Mouse (Mus musculus) limb, embryonic 11.5 days (tissue): ENCODE data around the gene Btd. TPM values are rescaled to one million over a fixed set of nuclear protein-coding genes. Genes with fewer than 3 reads are reported as not detected.
"Not testable (repeated sequence)": the region's sequence is repeated elsewhere in the genome, so short reads cannot be mapped to it uniquely, and the experiment has no call there.

Experiments used
- ATAC-seq: fragments of 200-750 bp; cut with Nextera tagmentation; 2 replicates; pipeline ENCODE4 v1.8.0; 2017; ENCODE audit warnings: low read depth; ENCODE audit not compliant: insufficient number of reproducible peaks, low FRiP score, low TSS enrichment
- DNase-seq: peaks from one replicate; pipeline ENCODE4 v3.0.0-alpha.2; 2015; ENCODE audit warnings: low spot score
- H3K27ac ChIP-seq: fragments of 300-500 bp; sonication (generic); replicated peaks from 2 replicates; pipeline ENCODE4 v1.5.1; 2014; ENCODE audit warnings: low read depth, mild to moderate bottlenecking, low read length
- H3K27me3 ChIP-seq: fragments of 300-500 bp; sonication (generic); 2 replicates; pipeline ENCODE4 v1.6.1; 2014; ENCODE audit warnings: mild to moderate bottlenecking, low read length, mixed read lengths; ENCODE audit not compliant: control insufficient read depth, insufficient read depth
- H3K36me3 ChIP-seq: fragments of 300-500 bp; sonication (generic); 2 replicates; pipeline ENCODE4 v1.6.1; 2014; ENCODE audit warnings: mild to moderate bottlenecking, low read length, moderate library complexity, mixed read lengths; ENCODE audit not compliant: control insufficient read depth, insufficient read depth
- H3K4me1 ChIP-seq: fragments of 300-500 bp; sonication (generic); 2 replicates; pipeline ENCODE4 v1.6.1; 2014; ENCODE audit warnings: low read length, mixed read lengths; ENCODE audit not compliant: control insufficient read depth, insufficient read depth
- H3K4me2 ChIP-seq: fragments of 300-500 bp; sonication (generic); 2 replicates; pipeline ENCODE4 v1.6.1; 2014; ENCODE audit warnings: low read depth, mild to moderate bottlenecking, moderate library complexity; ENCODE audit not compliant: severe bottlenecking
- H3K4me3 ChIP-seq: fragments of 300-500 bp; sonication (generic); 2 replicates; pipeline ENCODE4 v1.5.1; 2014; ENCODE audit warnings: low read depth, low read length
- H3K9ac ChIP-seq: fragments of 300-500 bp; sonication (generic); 2 replicates; pipeline ENCODE4 v1.6.1; 2014; ENCODE audit warnings: mild to moderate bottlenecking, low read length
- H3K9me3 ChIP-seq: fragments of 300-500 bp; sonication (generic); 2 replicates; pipeline ENCODE4 v1.6.1; 2016; ENCODE audit warnings: low read length; ENCODE audit not compliant: control insufficient read depth
- WGBS: fragments of 180-500 bp; shearing (Covaris S2); extraction: QIAGEN DNeasy Blood & Tissue Kit; methylation state at CpG from one replicate; pipeline ENCODE4 v1.1.7; 2014; 5-methylcytosine and 5-hydroxymethylcytosine counted together
- polyA plus RNA-seq: library from polyadenylated mRNA; unstranded; fragments of >200 nt; fragmentation: Nextera tagmentation; extraction: Ambion mirVana; gene quantifications from 2 replicates; pipeline ENCODE4 v1.2.1, GENCODE M21; 2014

Btd gene
- polyA plus RNA-seq = 18.1 and 18.9 TPM in 2 replicates

DNA sequence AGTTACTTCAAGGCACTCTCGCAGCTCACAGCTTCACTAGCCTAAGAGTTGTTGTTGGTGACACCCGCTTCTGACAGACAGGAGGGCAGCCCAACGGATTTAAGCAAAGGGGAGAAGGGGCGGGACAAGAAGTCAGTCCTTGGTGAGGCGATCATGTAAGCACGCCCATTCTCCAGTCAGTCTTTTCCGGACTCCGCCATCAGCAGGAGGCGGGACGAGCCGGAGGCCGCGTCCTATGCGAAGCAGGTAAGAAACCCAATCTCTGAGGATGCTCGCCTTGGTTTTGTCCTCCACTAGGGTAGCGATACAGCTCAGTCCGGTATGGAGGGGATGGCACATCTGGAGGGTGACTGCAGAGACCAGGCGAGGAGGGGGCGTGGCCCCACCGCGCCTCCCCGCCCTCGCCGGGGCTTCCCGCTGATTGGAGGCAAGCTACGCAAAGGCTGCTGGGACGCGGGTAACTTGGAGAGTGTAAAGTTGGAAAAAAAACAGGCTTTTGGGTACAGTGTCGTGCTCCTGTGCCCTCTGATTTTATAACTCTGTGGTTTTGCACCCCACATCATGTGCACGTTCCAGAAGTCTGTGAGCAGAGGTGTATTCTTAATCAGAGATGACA is at the start of gene Btd, which contains the start of gene Hacl1:
Gene Btd, plus strand, starts transcription at position 139 of the 616 bp plus-strand sequence.
Gene Hacl1, minus strand, starts transcription at position 397 of the 616 bp plus-strand sequence.
- H3K4me3 ChIP-seq = peak within 1 kb of the TSS; percentile 45
- H3K4me1 ChIP-seq = no peaks in the 10 kb centered on the region
- ATAC-seq (peak; percentile 96), DNase-seq (peak; percentile 89)
- H3K27ac ChIP-seq = no peak within 1 kb of the TSS
- H3K9ac ChIP-seq = peak within 1 kb of the TSS; percentile 60
- H3K9me3 ChIP-seq = no peaks in the 10 kb centered on the region
- peak within 1 kb of the TSS; percentile 83 for H3K4me2 ChIP-seq
- WGBS = under 1% methylated on average over 30 of the region's 30 CpGs
- no peaks in the 10 kb centered on the region for H3K36me3 ChIP-seq
- H3K27me3 ChIP-seq = no peaks in the 10 kb centered on the region

DNA sequence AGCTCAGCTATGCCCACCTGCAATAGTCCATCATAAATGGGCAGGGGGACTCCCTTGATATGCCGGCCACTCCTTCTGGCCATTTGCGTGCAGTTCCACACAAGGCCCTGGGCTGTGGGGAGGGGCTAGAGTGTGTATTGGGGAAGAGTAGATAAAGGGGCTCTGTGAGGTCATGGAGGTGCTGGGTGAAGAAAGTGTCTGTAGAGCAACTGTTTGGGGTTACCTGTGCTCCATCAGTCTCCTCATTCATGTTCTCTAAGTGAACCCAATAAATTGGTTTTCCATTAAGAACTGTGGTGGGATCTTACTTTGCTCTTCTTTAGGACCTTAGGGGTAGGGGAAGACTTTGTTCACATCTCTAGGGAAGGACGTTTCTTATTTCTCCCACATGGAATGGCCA is 49.6 kb upstream of the Btd start, which contains the start of gene Colq:
Gene Colq, minus strand, starts transcription at position 101 of the 400 bp plus-strand sequence.
- ATAC-seq (no peak), DNase-seq (no peak)
- Histone ChIP-seq H3K9ac (no peak within 1 kb of the TSS), H3K9me3 (no peaks in the 10 kb centered on the region; the same call in 1 of the 2 replicates), H3K4me3 (no peak within 1 kb of the TSS), H3K27ac (no peak within 1 kb of the TSS), H3K36me3 (no peaks in the 10 kb centered on the region), H3K4me2 (no peak within 1 kb of the TSS), H3K27me3 (no peaks in the 10 kb centered on the region), H3K4me1 (no peaks in the 10 kb centered on the region)
- WGBS = 85% methylated on average over 3 of the region's 3 CpGs

DNA sequence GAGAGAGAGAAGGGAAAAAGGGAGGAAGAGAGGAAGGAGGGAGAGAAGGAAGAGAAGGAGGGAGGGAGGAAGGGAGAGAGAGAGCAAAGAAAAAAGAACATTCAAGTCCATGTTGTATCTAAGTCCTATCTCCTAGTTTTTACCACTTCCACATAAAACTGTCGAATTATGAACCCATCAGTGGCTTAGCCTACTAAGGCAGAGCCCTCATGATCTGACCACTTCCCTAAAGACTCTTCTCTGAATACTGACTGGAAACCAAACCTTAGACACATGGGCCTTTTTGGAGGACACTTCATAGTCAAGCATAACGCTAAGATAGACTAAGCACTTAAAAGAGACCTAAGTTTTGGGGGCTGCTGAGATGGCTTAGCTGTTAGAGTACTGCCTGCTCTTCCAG is 47.8 kb upstream of the Btd start:
- WGBS = 80% methylated on average over 2 of the region's 2 CpGs
- no peaks in the 10 kb centered on the region for H3K36me3 ChIP-seq
- no peak overlapping the region for H3K4me3 ChIP-seq
- no peaks in the 10 kb centered on the region; the same call in 1 of the 2 replicates for H3K9me3 ChIP-seq
- H3K4me2 ChIP-seq = no peak overlapping the region
- no peak for ATAC-seq
- H3K4me1 ChIP-seq = no peaks in the 10 kb centered on the region
- H3K27me3 ChIP-seq = no peaks in the 10 kb centered on the region
- DNase-seq = no peak
- no peak overlapping the region for H3K27ac ChIP-seq
- no peak overlapping the region for H3K9ac ChIP-seq

DNA sequence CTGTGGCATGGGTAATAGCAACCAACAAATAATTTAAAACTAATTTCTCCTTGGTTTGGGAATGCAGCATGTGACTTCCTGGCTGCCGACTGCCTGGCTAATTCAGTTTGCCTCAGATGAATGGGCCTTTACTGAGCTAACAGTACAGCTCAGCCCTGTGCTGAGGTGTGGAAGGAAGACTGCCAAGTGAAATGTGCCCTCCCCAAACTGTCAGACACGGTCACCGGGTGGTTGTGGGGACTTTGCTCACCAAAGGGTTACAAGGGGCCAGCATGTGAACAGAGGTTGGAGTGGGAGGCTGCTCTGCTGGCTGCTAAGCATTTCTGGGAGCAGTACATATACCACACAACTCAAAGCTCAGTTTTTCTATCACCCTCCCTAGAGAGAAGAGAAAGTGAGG is 46.1 kb upstream of the Btd start:
- H3K36me3 ChIP-seq = no peaks in the 10 kb centered on the region
- H3K9me3 ChIP-seq = no peaks in the 10 kb centered on the region; the same call in 1 of the 2 replicates
- no peaks in the 10 kb centered on the region for H3K4me1 ChIP-seq
- H3K27ac ChIP-seq = no peak overlapping the region
- 64% methylated on average over 3 of the region's 3 CpGs for WGBS
- no peak for DNase-seq
- no peak overlapping the region for H3K4me2 ChIP-seq
- no peak overlapping the region for H3K4me3 ChIP-seq
- ATAC-seq = no peak
- H3K9ac ChIP-seq = no peak overlapping the region
- no peaks in the 10 kb centered on the region for H3K27me3 ChIP-seq

DNA sequence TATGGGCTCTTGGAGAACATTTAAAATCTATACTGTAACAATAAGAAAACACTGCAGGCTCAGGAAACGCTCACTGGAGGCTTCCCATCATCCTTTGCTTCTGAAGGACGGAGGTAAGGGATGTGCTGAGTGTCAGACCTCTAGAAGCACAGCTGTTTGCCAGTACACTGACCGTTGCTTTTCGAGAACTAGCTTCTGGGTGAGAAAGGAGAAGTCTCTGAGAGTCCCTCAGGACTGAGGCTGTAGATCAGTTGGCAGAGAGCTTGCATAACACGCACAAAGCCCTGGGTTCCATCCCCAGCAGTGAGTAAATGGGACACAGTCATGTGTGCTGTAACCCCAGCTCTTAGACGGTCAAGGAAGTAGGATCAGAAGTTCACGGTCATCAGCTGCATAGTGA is 44.4 kb upstream of the Btd start:
- Histone ChIP-seq H3K27ac (no peak overlapping the region), H3K9me3 (no peaks in the 10 kb centered on the region), H3K36me3 (no peaks in the 10 kb centered on the region), H3K27me3 (no peaks in the 10 kb centered on the region), H3K4me1 (0 out of 2 replicates have a peak, but pooled peaks cover 3% of the 10 kb centered on the region), H3K4me3 (no peak overlapping the region), H3K4me2 (no peak overlapping the region), H3K9ac (no peak overlapping the region)
- DNase-seq = no peak
- WGBS = 88% methylated on average over 7 of the region's 7 CpGs
- no peak for ATAC-seq

DNA sequence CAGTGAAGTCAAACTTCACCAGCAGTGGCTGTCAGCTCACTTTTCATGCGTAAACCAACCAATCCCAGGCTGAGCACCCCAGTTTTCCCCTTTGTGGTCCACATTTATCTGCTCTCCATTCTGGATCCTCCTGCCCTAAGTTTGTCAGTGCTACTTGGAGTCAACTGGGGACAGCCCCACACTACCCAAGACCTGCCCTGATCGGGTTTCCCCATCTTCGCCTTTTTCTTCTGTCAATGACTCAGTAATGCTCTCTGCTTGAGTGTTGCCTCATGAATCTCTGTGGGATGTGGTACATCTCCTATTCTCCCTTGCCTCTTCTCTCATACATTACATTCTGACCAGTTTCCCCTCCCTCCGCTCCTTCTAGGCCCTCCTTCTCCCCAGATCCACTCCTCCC is 43.4 kb upstream of the Btd start:
- Histone ChIP-seq H3K9me3 (no peaks in the 10 kb centered on the region), H3K27me3 (no peaks in the 10 kb centered on the region), H3K9ac (no peak overlapping the region), H3K4me3 (no peak overlapping the region), H3K4me2 (no peak overlapping the region), H3K27ac (no peak overlapping the region), H3K4me1 (0 out of 2 replicates have a peak, but pooled peaks cover 3% of the 10 kb centered on the region), H3K36me3 (no peaks in the 10 kb centered on the region)
- no peak for DNase-seq
- 92% methylated on average over 4 of the region's 4 CpGs for WGBS
- no peak for ATAC-seq

DNA sequence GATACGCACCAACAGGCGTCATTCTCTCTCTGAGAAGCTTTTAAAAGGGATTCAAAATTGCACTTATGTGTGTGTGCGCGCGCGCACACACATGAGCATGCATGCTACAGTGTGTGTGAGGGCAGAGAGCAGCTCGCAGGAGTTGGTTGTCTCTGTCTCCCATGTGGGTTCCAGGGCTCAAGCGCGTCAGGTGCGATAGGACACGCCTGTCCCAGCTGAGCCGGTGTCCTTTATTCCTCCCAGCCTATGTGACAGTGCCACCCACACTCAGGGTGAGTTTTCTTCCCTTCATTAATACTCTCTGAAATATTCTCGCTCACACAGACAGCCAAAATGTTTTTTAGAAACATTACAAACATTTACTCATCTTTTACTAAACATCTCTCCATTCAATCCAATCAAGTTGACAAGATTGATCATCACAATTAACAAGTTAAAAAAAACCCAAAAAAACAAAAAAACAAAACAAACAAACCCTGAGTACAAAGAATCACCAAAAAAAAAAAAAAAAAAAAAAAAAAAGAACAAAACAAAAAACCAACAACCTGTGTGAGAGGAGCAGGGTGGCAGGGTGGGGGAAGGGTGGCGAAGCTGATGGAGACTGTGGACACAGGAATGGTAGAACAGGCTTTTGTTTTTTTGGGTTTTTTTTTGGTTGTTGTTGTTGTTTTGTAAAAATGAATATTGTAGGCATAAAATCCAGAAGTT is 38.8 kb upstream of the Btd start:
- ATAC-seq (no peak), DNase-seq (no peak)
- Histone ChIP-seq H3K4me1 (0 out of 2 replicates have a peak, but pooled peaks cover 3% of the 10 kb centered on the region), H3K27ac (no peak overlapping the region), H3K4me2 (no peak overlapping the region), H3K9me3 (no peaks in the 10 kb centered on the region), H3K9ac (no peak overlapping the region), H3K27me3 (no peaks in the 10 kb centered on the region), H3K36me3 (no peaks in the 10 kb centered on the region), H3K4me3 (no peak overlapping the region)
- 91% methylated on average over 14 of the region's 14 CpGs for WGBS

DNA sequence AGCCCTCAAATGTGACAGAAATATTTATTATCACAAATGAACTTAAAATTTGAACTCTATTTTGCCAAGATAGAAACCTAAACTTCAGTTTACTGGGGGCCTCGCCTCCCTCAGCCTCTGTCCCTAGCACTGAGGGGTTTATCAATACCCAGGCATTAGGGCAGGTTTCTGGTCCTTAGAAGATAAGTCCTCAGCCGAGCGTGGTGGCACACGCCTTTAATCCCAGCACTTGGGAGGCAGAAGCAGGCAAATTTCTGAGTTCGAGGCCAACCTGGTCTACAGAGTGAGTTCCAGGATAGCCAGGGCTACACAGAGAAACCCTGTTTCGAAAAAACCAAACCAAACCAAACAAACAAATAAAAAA is 38.2 kb upstream of the Btd start:
- not testable (repeated sequence) for H3K9me3 ChIP-seq, H3K27me3 ChIP-seq, H3K27ac ChIP-seq, H3K4me1 ChIP-seq, H3K9ac ChIP-seq, H3K36me3 ChIP-seq, DNase-seq, H3K4me3 ChIP-seq, H3K4me2 ChIP-seq, ATAC-seq
- 85% methylated on average over 6 of the region's 6 CpGs for WGBS
